Mouse (Mus musculus) neural tube, embryonic 11.5 days (tissue): ENCODE results near the gene Map4k2. TPM values are rescaled to one million over a fixed set of nuclear protein-coding genes. Genes with fewer than 3 reads are reported as not detected.

ENCODE experiments used
- ATAC-seq: fragments of 200-750 bp; cut with Nextera tagmentation; 2 replicates; pipeline ENCODE4 v1.8.0; 2017; ENCODE audit warnings: moderate number of reproducible peaks, mild to moderate bottlenecking, moderate TSS enrichment, moderate library complexity; ENCODE audit not compliant: insufficient read depth, low FRiP score, low TSS enrichment
- DNase-seq: peaks from one replicate; pipeline ENCODE4 v3.0.0-alpha.2; 2015; ENCODE audit warnings: low spot score
- H3K27ac ChIP-seq: fragments of 300-500 bp; sonication (generic); 2 replicates; pipeline ENCODE4 v1.5.1; 2014; ENCODE audit warnings: low read depth, mild to moderate bottlenecking, low read length
- H3K27me3 ChIP-seq: fragments of 300-500 bp; sonication (generic); 2 replicates; pipeline ENCODE4 v1.6.1; 2014; ENCODE audit warnings: mild to moderate bottlenecking, low read length, mixed read lengths; ENCODE audit not compliant: control insufficient read depth, insufficient read depth
- H3K36me3 ChIP-seq: fragments of 300-500 bp; sonication (generic); 2 replicates; pipeline ENCODE4 v1.6.1; 2014; ENCODE audit warnings: mild to moderate bottlenecking, low read length, moderate library complexity, mixed read lengths; ENCODE audit not compliant: control insufficient read depth, insufficient read depth
- H3K4me1 ChIP-seq: fragments of 300-500 bp; sonication (generic); 2 replicates; pipeline ENCODE4 v1.6.1; 2014; ENCODE audit warnings: low read length, mixed read lengths; ENCODE audit not compliant: control insufficient read depth, insufficient read depth
- H3K4me2 ChIP-seq: fragments of 300-500 bp; sonication (generic); 2 replicates; pipeline ENCODE4 v1.6.1; 2014; ENCODE audit warnings: low read depth, mild to moderate bottlenecking, moderate library complexity
- H3K4me3 ChIP-seq: fragments of 300-500 bp; sonication (generic); 2 replicates; pipeline ENCODE4 v1.5.1; 2014; ENCODE audit warnings: low read depth, low read length
- H3K9ac ChIP-seq: fragments of 300-500 bp; sonication (generic); 2 replicates; pipeline ENCODE4 v1.6.1; 2014; ENCODE audit warnings: mild to moderate bottlenecking, low read length
- H3K9me3 ChIP-seq: fragments of 300-500 bp; sonication (generic); 2 replicates; pipeline ENCODE4 v1.6.1; 2016; ENCODE audit warnings: low read length; ENCODE audit not compliant: control insufficient read depth
- WGBS: fragments of 180-500 bp; shearing (Covaris S2); extraction: QIAGEN DNeasy Blood & Tissue Kit; methylation state at CpG from one replicate; pipeline ENCODE4 v1.1.7; 2014; 5-methylcytosine and 5-hydroxymethylcytosine counted together
- polyA plus RNA-seq: library from polyadenylated mRNA; unstranded; fragments of >200 nt; fragmentation: Nextera tagmentation; extraction: Ambion mirVana; gene quantifications from 2 replicates; pipeline ENCODE4 v1.2.1, GENCODE M21; 2014

Gene Map4k2
- polyA plus RNA-seq, 1 experiment from 2014 or later: 13.6 TPM

DNA sequence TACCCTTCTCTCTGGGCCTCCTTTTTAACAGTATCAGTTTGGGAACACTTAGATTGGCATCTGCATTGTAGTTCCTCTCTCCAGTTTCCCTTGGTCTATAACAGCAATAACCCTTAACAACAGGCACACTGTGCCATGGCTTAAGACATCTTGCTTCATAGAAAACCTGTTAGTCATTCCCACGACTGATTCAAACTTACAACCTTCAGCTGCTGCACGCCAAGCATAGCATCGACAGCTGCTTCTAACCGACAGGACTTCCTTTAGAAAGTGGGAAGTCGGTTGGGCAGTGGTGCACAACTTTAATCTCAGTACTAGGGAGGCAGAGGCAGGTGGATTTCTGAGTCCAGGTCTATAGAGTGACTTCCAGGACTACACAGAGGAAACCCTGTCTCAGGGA, 9.8 kb upstream of the Map4k2 start:
- DNase-seq (no peak), ATAC-seq (no peak)
- no peak overlapping the region for H3K4me3 ChIP-seq
- H3K9ac ChIP-seq: no peak overlapping the region
- no peak overlapping the region for H3K4me2 ChIP-seq
- H3K27ac ChIP-seq: no peak overlapping the region
- no peaks in the 10 kb centered on the region for H3K36me3 ChIP-seq
- H3K4me1 ChIP-seq: peaks cover 14% of the 10 kb centered on the region
- WGBS: 62% methylated on average over 5 of the region's 5 CpGs
- no peaks in the 10 kb centered on the region for H3K9me3 ChIP-seq
- H3K27me3 ChIP-seq: no peaks in the 10 kb centered on the region

DNA sequence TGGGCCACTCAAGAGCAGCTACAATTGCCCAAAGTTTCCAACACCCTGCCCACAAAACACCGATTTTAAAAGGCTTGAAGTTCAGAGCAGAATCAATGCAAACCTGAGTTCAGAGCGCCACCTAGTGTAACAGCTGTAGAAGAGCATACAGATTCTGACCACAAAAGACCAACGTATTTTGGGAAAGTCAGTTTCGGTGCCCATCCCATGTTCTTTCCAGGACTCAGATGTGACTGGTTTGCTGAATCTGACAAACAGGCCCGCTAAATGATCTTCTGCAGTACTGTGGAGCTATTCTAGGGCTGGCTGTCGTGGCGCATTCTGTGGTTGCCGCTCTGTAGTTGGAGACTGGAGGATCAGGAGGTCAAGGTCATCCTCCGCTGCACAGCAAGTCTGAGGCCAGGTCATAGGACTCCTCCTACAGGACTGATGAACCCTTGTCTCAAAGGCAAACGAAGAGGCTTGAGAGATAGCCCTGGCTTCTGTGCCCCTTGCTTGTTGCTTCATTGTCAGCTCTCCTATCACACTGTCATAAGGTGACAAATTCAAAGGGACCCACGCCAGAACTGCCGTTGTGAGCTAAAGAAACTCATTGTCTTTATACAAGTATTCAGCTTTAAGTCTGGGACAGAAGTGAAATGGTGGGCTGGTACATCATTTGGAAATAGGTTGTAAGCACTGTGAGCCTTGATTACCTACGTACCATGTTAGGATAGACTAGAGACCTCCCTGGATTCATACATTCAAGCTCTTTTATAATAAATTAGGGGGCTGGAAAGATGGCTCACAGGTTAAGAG, 9.0 kb upstream of the Map4k2 start:
- 25% methylated on average over 13 of the region's 13 CpGs for WGBS
- peak overlapping the region; percentile 34 for H3K4me2 ChIP-seq
- no peaks in the 10 kb centered on the region for H3K9me3 ChIP-seq
- peaks cover 21% of the 10 kb centered on the region for H3K4me1 ChIP-seq
- peak; percentile 65 for DNase-seq
- ATAC-seq: no peak
- H3K27ac ChIP-seq: no peak overlapping the region
- peak overlapping the region; percentile 37; the same call in 1 of the 2 replicates for H3K9ac ChIP-seq
- no peaks in the 10 kb centered on the region for H3K27me3 ChIP-seq
- H3K4me3 ChIP-seq: no peak overlapping the region
- no peaks in the 10 kb centered on the region for H3K36me3 ChIP-seq

DNA sequence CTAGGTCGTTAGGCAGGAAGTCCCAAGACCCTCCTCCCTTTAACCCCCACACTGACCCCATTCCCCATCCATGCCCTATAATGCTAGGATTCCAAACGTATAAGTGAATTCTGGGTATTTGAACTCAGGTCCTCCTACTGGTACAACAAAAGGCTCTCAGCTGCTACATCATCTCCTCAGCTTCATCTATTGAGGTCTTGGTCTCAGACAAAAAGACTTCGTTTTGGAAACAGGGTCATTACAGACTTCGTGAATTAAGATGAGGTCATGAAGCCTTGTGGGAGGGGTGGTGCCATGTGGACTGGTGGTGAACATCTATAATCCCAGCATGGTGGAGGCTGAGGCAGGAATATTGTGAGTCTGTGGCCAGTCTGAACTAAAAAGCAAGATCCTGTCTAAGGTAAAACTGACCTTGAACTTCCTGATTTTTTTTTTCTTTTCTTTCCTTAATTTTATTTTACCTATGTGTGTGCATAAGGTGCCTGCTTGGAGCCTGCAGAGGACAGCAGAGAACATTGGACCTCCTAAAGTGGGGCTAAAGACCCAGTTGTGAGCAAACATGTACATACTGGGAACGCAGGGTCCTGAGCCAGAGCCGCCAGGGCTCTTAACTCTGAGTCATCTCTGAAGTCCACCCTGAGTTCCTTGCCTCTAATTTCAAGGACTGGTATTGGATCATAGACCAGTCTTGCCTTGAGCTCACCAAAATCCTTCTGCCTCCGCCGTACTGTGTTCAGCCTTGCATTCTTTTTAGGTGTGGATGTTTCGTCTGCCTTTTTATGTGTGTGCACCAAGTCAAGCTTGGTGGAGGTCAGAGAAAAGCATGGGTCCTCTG, 7.0 kb upstream of the Map4k2 start:
- peaks cover 21% of the 10 kb centered on the region for H3K4me1 ChIP-seq
- no peak for DNase-seq
- peak overlapping the region; percentile 63; the same call in 1 of the 2 replicates for H3K4me3 ChIP-seq
- ATAC-seq: no peak
- no peaks in the 10 kb centered on the region for H3K9me3 ChIP-seq
- H3K27me3 ChIP-seq: no peaks in the 10 kb centered on the region
- peak overlapping the region; percentile 35 for H3K9ac ChIP-seq
- WGBS: 73% methylated on average over 9 of the region's 9 CpGs
- peak overlapping the region; percentile 49; the same call in 1 of the 2 replicates for H3K27ac ChIP-seq
- H3K4me2 ChIP-seq: peak overlapping the region; percentile 36
- H3K36me3 ChIP-seq: peaks cover 12% of the 10 kb centered on the region; the same call in 1 of the 2 replicates

DNA sequence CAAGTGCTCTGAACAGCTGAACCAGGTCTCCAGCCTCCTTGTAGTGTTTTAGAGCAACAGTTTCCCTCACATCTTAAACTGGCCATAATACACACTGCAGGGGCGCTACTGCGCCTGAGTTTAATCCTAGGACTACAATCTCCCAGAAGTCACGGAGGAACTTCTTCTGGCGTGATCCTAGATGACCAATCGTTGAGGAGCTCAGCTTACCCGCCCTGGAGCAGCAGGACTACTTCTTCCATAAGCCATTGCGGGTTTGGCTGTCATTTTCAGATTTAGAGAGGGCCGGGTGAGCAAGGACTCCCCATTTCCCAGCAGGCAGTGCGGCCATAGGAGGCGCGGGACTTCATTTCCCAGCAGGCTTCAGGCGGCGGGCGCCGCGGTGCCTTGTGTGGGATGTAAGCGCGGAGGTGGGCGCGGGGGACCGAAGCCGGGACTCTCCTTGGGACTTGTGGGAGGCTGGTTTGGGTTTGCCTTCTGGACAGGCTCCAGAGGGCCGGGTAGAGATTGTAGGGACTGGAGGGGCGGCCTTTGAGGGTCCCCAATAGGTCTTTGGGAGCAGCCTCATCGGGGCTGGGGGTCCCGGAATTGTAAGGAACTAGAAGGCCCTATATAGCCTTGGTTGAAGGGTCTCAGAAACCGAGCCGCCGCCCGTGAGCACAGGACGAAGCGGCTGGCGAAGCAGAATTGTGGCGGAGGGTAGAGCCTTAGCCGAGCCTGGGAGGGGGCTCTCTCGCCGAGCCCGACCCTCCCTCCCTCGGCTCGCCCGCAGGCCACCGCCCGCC, 6.1 kb upstream of the Map4k2 start, which contains the start of gene Men1:
TSS of gene Men1 (plus strand) at position 307 of the 785 bp plus-strand sequence.
- ATAC-seq: peak; percentile 90
- Histone ChIP-seq H3K9me3 (no peaks in the 10 kb centered on the region), H3K4me1 (peaks cover 21% of the 10 kb centered on the region), H3K4me3 (peak within 1 kb of the TSS; percentile 63), H3K36me3 (peaks cover 14% of the 10 kb centered on the region), H3K27me3 (no peaks in the 10 kb centered on the region), H3K4me2 (peak within 1 kb of the TSS; percentile 90), H3K9ac (peak within 1 kb of the TSS; percentile 70), H3K27ac (peak within 1 kb of the TSS; percentile 49; the same call in 1 of the 2 replicates)
- WGBS: under 1% methylated on average over 43 of the region's 43 CpGs
- peak; percentile 95 for DNase-seq

DNA sequence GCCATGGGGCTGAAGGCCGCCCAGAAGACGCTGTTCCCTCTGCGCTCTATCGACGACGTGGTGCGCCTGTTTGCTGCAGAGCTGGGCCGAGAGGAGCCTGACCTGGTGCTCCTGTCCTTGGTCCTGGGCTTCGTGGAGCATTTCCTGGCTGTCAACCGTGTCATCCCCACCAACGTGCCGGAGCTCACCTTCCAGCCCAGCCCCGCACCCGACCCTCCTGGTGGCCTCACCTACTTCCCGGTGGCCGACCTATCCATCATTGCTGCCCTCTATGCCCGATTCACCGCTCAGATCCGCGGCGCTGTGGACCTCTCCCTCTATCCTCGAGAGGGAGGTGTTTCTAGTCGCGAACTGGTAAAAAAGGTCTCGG, 5.5 kb upstream of the Map4k2 start:
- Histone ChIP-seq H3K36me3 (peaks cover 14% of the 10 kb centered on the region), H3K9me3 (no peaks in the 10 kb centered on the region), H3K27me3 (no peaks in the 10 kb centered on the region), H3K9ac (peak overlapping the region; percentile 70), H3K4me2 (peak overlapping the region; percentile 90), H3K4me1 (peaks cover 21% of the 10 kb centered on the region), H3K27ac (peak overlapping the region; percentile 24; the same call in 1 of the 2 replicates), H3K4me3 (peak overlapping the region; percentile 63)
- ATAC-seq (0 out of 2 replicates have a peak, but pooled peaks have one; percentile 2), DNase-seq (peak; percentile 33)
- WGBS: under 1% methylated on average over 25 of the region's 25 CpGs

DNA sequence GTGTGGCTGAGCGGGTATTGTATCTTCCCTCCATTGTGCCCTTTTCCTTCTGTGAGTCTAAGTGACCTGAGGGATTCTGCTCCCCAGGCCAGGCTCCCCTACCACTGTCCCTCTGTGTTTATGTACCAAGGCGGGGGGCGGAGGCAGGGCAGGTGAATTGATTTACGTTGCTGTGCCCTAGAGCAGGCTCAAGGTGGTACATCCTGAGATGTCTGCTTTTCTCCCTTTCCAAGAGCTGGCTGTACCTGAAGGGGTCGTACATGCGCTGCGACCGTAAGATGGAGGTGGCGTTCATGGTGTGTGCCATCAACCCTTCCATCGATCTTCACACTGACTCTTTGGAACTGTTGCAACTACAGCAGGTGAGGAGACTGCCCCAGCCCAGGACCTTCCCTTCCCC, 4.0 kb upstream of the Map4k2 start:
- ATAC-seq (no peak), DNase-seq (no peak)
- Histone ChIP-seq H3K27ac (no peak overlapping the region), H3K27me3 (no peaks in the 10 kb centered on the region), H3K36me3 (peaks cover 14% of the 10 kb centered on the region), H3K4me3 (peak overlapping the region; percentile 63), H3K4me2 (peak overlapping the region; percentile 90), H3K9me3 (no peaks in the 10 kb centered on the region), H3K4me1 (peaks cover 19% of the 10 kb centered on the region), H3K9ac (no peak overlapping the region; the same call in 1 of the 2 replicates)
- WGBS: 95% methylated on average over 10 of the region's 10 CpGs

DNA sequence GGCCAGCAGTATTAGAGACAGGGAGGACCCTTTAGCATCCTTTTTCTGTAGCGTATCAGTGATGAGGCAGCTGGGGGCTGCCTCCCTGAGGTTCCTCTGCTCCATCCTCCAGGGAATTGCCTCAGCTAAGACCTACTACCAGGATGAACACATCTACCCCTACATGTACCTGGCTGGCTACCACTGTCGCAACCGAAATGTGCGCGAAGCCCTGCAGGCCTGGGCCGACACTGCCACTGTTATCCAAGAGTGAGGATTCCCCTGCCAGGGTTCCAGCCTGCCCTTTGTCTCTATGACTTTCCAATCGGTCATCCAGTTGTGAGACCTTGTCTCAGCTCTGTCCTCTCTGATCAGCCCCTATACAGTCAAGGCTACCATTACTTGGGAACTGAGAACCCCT, 2.8 kb upstream of the Map4k2 start:
- DNase-seq: no peak
- Histone ChIP-seq H3K4me2 (no peak overlapping the region), H3K27me3 (no peaks in the 10 kb centered on the region), H3K36me3 (peaks cover 14% of the 10 kb centered on the region), H3K4me3 (no peak overlapping the region), H3K9me3 (no peaks in the 10 kb centered on the region), H3K9ac (no peak overlapping the region), H3K4me1 (peaks cover 19% of the 10 kb centered on the region), H3K27ac (no peak overlapping the region)
- ATAC-seq: no peak
- 97% methylated on average over 7 of the region's 7 CpGs for WGBS

DNA sequence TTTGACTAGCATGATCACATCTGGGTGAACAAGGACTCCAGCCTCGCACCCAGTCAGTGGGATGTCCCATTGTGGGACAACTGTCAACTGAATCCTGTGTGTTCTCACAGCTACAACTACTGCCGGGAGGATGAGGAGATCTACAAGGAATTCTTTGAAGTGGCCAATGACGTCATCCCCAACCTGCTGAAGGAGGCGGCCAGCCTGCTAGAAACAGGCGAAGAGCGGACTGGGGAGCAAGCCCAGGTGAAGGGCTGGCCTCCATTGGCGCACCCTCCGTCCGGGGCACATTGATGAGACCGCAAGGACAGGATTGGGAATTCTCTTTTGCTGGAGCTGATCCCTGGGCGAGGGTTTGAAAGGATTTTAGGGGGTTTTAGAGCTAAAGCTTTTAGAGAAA, 2.2 kb upstream of the Map4k2 start:
- WGBS: 92% methylated on average over 11 of the region's 11 CpGs
- peaks cover 19% of the 10 kb centered on the region for H3K4me1 ChIP-seq
- H3K36me3 ChIP-seq: peaks cover 14% of the 10 kb centered on the region
- DNase-seq (no peak), ATAC-seq (no peak)
- H3K9me3 ChIP-seq: no peaks in the 10 kb centered on the region
- H3K9ac ChIP-seq: no peak overlapping the region
- H3K27me3 ChIP-seq: no peaks in the 10 kb centered on the region
- no peak overlapping the region for H3K4me3 ChIP-seq
- no peak overlapping the region for H3K4me2 ChIP-seq
- H3K27ac ChIP-seq: no peak overlapping the region
